Mouse (Mus musculus) CH12.LX (cell line): ENCODE measurements around the gene Akr1cl.

Experiments used
- CTCF ChIP-seq, 2 experiments: IDR thresholded peaks in 1 of 2; conservative IDR thresholded peaks in 1 of 2; 2 replicates each; pipeline ENCODE4 v1.5.1; 2011 to 2012; ENCODE audit warnings: low read depth in 2 of 2, low read length in 2 of 2, improper control_type of control experiment in 1 of 2, inconsistent platforms in 1 of 2, mild to moderate bottlenecking in 1 of 2, moderate library complexity in 1 of 2
- EP300 ChIP-seq: IDR thresholded peaks from 2 replicates; pipeline ENCODE4 v1.6.1; 2011; ENCODE audit warnings: low read length, improper control_type of control experiment
- HCFC1 ChIP-seq: IDR thresholded peaks from 2 replicates; pipeline ENCODE4 v1.6.1; 2012; ENCODE audit warnings: low read depth, mild to moderate bottlenecking, inconsistent platforms, low read length, improper control_type of control experiment
- MAX ChIP-seq: IDR thresholded peaks from 2 replicates; pipeline ENCODE4 v1.6.1; 2011; ENCODE audit warnings: low read length, improper control_type of control experiment
- MEF2A ChIP-seq: IDR thresholded peaks from 2 replicates; pipeline ENCODE4 v1.6.1; 2014; ENCODE audit warnings: low read depth, mild to moderate bottlenecking, inconsistent platforms, low read length, improper control_type of control experiment, borderline replicate concordance
- POLR2A ChIP-seq: IDR thresholded peaks from 2 replicates; pipeline ENCODE4 v1.6.1; 2011; ENCODE audit warnings: low read depth, mild to moderate bottlenecking, improper control_type of control experiment, low read length
- SIN3A ChIP-seq: IDR thresholded peaks from 2 replicates; pipeline ENCODE4 v1.6.1; 2012; ENCODE audit warnings: low read length, improper control_type of control experiment, inconsistent platforms

DNA sequence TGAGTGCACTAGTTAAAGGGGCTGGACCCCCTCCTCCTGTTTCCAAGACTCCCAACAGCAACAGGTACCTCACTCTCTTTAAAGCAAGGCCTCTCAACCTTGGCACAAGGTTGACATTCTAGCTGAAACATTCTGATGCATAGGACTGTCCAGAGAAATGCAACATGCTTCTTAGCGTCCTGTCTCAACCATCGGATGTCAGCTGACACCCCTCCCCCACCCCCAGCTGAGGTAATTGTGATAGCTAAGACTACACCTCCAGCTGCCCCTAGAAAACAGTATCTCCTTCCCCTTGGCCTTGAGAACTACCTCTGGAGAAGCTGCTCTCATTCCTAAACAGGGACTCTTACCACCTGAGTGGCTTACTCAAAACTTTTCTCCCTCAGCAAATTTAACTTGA, 19.6 kb upstream of the Akr1cl start:
- TF ChIP-seq CTCF (conservative IDR thresholded peaks at IDR 0.05 in 1 of 2, IDR thresholded peaks at IDR 0.05 in 1 of 2; ENCODE audit: low read depth in 2 of 2, low read length in 2 of 2) = no peak
- no peak for TF ChIP-seq POLR2A
- TF ChIP-seq SIN3A = no peak
- no peak for TF ChIP-seq MEF2A
- TF ChIP-seq EP300 = no peak
- no peak for TF ChIP-seq HCFC1
- no peak for TF ChIP-seq MAX
